Mouse (Mus musculus): Measurements from ENCODE around the gene Clint1.

The Clint1 gene

DNA sequence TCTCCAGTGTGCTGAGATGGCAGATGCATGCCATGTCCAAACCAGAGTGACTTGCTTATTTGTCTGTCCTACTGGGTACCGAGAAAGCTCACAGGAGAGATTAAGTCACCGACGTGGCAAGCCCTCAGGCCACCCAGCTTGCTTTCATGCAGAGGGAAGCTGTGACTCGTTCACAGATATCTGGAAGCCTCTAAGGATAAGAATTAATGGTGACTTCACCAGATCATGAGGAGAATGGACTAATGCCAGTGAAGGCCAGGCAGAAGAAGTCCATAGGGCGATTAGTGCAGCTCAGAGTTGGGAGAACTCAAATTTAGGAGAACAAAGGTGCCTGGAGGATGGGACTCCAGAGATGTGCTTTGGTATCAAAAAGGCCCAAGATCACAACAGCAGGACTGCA is 75.6 kb downstream of the Clint1 start:
- DNase-seq (ENCODE audit: low read depth, low spot score), result no peak

DNA sequence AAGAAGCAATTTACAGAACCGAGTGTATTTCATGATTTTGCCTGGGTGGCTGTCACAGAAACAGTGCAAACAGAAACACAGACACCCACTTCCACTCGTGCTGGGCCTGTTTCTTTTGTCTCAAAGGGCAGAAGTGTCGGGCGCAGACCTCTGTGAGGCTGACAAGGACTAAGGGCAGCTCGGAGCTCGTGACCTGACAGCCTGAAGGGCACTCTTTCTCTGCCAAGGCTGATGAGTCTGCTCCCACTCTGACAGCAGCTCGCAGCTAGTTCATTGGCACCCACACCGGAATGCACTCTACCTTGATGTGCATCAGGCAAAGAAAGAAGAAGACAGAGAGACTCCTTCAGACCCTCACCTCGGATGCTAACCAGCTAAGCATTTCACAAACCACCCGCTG is 77.7 kb downstream of the Clint1 start:
- DNase-seq (ENCODE audit: low read depth, low spot score), result no peak

DNA sequence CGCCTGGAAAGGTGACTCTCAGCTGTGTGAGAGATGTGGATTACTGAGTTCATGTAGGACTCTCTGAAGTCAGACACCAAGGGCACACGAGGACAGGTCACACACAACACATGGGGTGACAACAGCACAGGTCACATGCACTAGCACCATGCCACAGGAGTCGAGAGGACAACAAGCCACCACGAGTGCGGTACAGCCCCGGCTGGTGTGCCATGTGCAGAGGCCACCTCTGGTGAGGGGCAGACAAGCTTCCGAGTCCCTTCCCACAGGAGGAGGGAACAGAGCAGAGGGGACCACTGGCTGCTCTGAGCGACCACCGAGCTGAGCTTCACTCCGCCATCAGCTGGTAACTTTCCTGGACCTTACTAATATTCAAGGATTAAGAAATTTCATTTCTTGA is 80.9 kb downstream of the Clint1 start:
- no peak for DNase-seq (ENCODE audit: low read depth, low spot score)

DNA sequence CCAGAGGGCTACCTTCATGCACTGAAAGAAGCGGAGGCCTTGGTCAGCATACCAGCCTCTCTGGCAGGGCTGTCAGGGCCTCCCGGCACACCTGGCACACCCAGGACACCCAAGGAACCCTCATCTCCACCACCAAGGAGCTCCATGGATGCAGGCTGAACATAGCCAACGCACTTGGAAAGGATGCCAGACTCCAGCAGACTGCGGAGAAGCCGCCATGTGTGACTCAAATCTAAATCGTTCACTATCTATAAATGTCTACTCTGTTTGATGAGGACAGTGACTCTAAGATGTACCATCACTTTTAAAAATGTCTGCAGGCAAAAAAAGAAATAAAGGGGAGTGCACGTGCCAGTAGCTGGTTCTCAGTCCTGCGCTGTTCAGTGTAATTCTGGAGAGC is 85.6 kb downstream of the Clint1 start:
- DNase-seq (ENCODE audit: low read depth, low spot score), result no peak

DNA sequence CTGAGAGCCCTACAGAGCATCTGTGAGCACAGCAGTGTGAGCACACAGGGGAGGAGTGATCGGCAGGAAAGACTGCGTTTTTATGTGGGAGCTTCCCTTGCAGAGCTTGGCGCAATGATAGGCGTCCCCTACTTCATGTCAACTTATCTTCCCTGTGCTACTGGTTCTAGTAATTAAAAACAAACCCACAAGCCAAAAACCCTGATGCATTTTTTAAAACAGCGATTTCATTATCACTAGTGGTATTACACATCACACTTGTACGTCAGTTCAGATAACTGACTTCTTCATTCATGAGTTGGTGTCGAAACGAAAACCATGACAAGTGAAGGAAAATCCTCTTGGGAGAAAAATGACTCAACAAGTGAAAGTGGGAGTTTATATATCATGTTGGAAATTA is 87.1 kb downstream of the Clint1 start:
- DNase-seq (ENCODE audit: low read depth, low spot score), result no peak

DNA sequence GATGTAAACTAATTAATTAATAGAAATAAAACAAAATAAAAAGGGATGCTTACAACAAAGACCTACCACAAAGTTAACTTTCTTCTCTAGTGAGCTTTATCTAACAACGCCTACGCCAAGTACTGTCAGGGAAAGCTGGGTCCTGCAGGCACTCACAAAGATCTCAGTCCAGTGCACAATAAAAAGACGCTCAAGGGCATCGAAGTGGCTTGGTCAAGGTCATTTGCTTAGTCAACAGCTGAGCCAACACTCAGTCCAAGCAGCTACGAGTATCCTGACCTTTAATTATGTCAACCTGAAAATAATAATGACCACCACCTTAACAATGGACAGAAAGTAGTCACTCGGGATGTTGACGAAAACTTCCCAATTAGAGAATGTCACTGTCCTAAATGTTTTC is 90.4 kb downstream of the Clint1 start:
- DNase-seq (ENCODE audit: low read depth, low spot score), result no peak

DNA sequence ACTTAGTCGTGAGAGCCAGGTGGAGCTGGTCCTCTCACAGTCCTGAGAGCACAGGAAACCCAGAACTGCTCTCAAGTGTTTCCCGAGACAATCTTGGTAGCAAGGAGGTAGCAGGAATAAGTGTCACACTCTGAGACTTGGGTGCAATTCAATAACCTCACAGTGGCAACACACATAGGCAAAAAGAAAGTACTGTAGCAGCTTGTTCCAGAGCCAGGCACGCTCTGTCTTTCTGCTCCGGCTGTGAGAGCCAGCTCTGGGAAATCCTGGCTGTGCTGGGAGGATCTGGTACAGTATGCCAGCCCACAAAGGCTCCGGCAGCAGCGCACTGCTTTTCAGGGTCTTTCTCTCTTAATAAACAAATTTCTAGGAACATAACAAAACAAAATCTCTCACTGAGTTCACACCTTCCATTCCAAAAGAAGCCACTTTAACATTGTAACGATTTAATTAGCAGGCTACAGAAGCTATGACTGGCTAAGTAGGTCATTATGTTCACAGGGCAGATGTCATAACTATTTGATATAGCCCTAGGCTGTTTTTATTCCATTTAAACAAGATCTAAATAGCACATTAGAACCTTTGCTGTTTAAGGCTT is 91.4 kb downstream of the Clint1 start:
- peak; percentile 64 for DNase-seq (ENCODE audit: low read depth, low spot score)

DNA sequence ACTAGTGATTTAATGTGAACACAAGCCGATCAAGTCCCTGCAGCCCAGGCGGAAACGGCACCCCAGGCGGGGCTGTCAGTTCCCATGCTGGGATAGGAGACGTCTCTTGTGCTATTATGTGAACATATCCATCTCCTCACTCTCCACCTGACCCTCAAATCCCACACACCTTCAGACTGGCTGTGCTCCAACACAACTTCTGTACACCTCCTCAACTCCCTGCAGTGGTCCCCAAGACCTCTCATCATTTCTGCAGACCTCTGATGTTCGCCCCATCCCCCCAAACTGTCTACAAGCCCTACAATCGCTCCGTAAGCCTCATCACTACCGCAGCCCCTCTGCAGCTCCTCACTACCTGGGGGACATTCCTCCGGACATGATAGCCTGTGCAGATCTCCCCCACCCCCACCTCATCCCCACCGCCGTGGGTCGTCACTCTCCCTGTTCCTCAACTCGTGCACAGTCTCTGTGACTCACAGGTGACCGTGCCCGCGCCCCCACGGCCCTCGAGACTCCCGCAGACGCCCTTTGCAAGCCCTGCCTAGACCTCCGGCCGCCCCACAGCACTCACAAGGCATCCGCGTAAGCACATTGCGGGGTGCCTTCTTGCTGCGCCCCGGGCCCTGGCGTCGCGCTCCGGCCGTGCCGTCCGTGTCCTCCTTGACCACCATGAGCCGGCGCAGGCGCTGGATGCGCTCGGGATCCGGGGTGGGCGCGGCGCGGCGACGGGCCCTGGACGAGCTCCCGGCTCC is 92.2 kb downstream of the Clint1 start:
- no peak for DNase-seq (ENCODE audit: low read depth, low spot score)

DNA sequence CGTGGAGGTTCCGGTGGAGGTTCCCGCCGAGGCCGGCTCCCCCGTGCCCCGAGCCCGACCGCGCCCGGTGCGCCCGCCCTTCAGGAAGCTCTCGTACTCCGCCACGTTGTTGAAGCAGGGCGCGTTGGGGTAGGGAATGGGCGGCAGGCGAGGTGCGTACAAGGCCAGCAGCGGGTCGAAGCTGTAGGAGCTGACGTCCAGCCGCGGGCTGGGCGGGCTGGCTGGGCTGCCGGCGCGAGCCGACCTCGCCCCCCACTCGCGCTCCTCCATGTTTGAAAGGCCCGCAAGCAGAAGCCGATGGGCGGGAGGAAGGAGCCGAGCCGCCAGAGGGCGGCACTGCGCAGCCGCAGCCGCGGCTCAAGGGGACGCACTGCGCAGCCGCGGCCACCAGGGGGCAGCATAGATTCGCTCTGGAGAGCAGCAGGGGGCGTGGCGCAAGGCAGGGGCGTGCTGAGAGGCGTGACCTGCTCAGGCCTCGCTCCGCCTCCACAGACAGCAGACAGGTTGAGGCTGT is 92.8 kb downstream of the Clint1 start, which contains the start of gene Lsm11:
Lsm11 (minus strand) TSS at position 293 of the 514 bp plus-strand sequence.
- peak; percentile 73 for DNase-seq (ENCODE audit: low read depth, low spot score)

DNA sequence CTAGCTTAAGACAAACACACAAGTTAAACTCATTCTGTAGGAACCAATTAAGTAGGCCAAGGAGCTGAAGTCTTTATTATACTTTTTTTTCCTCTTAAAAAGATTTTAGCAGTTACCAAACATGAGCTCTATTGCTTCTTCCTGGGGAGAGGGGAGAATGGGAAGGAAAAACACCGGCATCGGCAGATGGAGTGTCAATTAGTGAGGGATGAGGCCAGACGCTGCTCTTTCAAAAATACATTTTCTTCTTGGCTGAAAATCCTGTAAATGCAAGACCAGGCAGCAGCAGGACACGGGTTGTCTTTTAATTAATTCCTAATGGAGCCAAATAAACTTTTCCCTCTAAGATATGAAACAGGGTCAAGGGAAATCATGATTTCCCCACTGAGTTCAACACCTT is 94.9 kb downstream of the Clint1 start:
- DNase-seq (ENCODE audit: low read depth, low spot score), result no peak

DNA sequence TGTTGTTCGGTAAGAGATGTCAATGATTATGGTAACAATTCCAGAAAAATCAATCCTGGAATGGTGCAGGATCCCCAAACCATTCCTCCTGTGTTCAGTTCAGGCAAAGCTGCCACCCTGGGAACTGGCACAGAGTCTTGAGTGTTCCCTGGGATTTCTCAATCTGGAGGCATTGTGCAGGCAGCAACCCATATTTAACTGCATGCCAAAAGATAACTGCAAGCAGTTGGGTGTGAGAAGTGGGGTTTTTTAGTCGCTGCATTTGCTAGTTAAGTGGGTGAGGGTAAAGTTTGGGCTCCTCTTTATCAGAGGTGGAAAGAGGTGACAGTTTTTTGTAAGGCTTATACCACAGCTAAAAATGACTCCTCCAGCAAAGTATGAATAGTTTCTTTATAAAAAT is 95.6 kb downstream of the Clint1 start:
- DNase-seq (ENCODE audit: low read depth, low spot score), result peak; percentile 81

DNA sequence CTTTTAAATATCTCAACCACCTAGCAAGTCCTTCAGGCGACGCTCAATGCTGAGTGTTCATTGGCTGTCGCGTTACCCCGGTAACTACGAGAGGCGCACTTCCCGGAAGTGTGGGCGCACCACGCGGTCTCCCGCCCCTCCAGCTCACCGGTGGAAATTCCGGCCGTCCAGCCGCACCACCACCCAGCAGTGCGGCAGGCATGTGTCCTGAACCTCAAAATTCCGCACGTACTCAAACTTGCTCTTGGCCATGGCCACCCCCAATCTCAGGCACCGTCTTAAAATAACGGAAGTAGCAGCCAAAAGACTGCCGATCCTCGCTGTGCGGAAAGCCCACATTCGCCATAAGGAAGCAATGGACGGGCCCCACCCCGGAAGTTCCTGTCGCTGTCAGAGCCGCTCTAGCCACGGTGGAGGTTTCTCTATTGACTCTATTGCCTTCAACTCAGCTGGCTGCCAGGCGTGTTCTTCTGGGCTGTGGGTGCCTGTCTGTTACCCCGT is 103.3 kb downstream of the Clint1 start, which contains the start of gene Thg1l:
Thg1l (minus strand) TSS at position 368 of the 501 bp plus-strand sequence.
- peak; percentile 91 for DNase-seq (ENCODE audit: low read depth, low spot score)

DNA sequence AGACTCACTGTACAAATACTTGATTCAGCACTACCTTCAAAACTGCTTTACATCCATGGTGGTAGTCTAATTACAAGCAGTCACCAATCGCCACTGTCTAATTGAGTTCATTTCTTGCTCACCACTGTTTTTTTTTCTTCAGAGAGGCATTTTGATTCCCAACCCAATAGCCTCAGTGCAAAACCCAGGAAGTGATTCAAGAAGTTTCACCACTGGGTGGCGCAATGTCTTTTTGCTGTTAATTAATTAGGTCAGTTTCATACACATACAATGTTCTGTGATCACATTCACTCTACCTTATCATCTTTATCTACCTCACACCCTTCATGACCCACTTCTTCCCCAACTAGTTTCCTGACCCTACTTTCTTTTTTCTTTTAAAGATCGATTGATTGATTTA is 107.7 kb downstream of the Clint1 start:
- DNase-seq (ENCODE audit: low read depth, low spot score), result no peak

DNA sequence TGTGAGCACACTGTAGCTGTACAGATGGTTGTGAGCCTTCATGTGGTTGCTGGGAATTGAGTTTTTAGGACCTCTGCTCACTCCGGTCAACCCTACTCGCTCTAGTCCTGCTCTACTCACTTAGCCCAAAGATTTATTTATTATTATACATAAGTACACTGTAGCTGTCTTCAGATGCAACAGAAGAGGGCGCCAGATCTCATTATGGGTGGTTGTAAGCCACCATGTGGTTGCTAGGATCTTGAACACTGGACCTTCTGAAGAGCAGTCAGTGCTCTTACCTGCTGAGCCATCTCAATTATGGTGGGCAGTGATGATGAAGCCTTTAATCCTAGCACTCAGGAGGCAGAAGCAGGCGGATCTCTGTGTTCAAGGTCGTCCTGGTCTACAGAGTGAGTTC is 108.2 kb downstream of the Clint1 start:
- DNase-seq (ENCODE audit: low read depth, low spot score), result no peak
